Mouse (Mus musculus) heart, postnatal 0 days (tissue): Measurements from ENCODE around the gene Pnpla3. TPM values are rescaled to one million over a fixed set of nuclear protein-coding genes. Genes with fewer than 3 reads are reported as not detected.
A peak's percentile ranks its signal among the peaks of the same experiment; 100 is the strongest.

Experiments
- ATAC-seq: fragments of 200-750 bp; cut with Nextera tagmentation; 2 replicates; pipeline ENCODE4 v1.8.0; 2017; ENCODE audit warnings: low read depth, moderate number of reproducible peaks, moderate library complexity; ENCODE audit not compliant: insufficient read depth
- DNase-seq: peaks from one replicate; pipeline ENCODE4 v3.0.0-alpha.2; 2016; ENCODE audit warnings: low spot score
- H3K27ac ChIP-seq: fragments of 300-500 bp; sonication (generic); 2 replicates; pipeline ENCODE4 v1.5.1; 2014; ENCODE audit warnings: low read depth, mild to moderate bottlenecking
- H3K27me3 ChIP-seq: fragments of 300-500 bp; sonication (generic); 2 replicates; pipeline ENCODE4 v1.6.1; 2014; ENCODE audit warnings: low read length, mixed read lengths; ENCODE audit not compliant: control insufficient read depth, insufficient read depth
- H3K36me3 ChIP-seq: fragments of 300-500 bp; sonication (generic); replicated peaks from 2 replicates; pipeline ENCODE4 v1.6.1; 2014; ENCODE audit warnings: low read length, mixed read lengths; ENCODE audit not compliant: control insufficient read depth, insufficient read depth
- H3K4me1 ChIP-seq: fragments of 300-500 bp; sonication (generic); 2 replicates; pipeline ENCODE4 v1.6.1; 2014; ENCODE audit warnings: antibody characterized with exemption; ENCODE audit not compliant: control insufficient read depth, insufficient read depth
- H3K4me2 ChIP-seq: fragments of 300-500 bp; sonication (generic); 2 replicates; pipeline ENCODE4 v1.6.1; 2014; ENCODE audit warnings: low read depth, mild to moderate bottlenecking, low read length, moderate library complexity
- H3K4me3 ChIP-seq: fragments of 300-500 bp; sonication (generic); 2 replicates; pipeline ENCODE4 v1.5.1; 2014; ENCODE audit warnings: low read depth, low read length
- H3K9ac ChIP-seq: fragments of 300-500 bp; sonication (generic); replicated peaks from 2 replicates; pipeline ENCODE4 v1.6.1; 2014; ENCODE audit warnings: low read depth, low read length, mixed read lengths
- H3K9me3 ChIP-seq: fragments of 300-500 bp; sonication (generic); replicated peaks from 2 replicates; pipeline ENCODE4 v1.6.1; 2016; ENCODE audit warnings: low read length; ENCODE audit not compliant: control insufficient read depth
- CTCF ChIP-seq: IDR thresholded peaks from 2 replicates; pipeline ENCODE4 v1.5.1; 2016; ENCODE audit warnings: antibody characterized with exemption, control low read depth, low read depth
- EP300 ChIP-seq: IDR thresholded peaks from 2 replicates; pipeline ENCODE4 v1.6.1; 2016; ENCODE audit warnings: antibody characterized with exemption, low read depth
- WGBS: fragments of 180-500 bp; shearing (Covaris S2); extraction: QIAGEN DNeasy Blood & Tissue Kit; methylation state at CpG from one replicate; pipeline ENCODE4 v1.1.7; 2014; 5-methylcytosine and 5-hydroxymethylcytosine counted together
- polyA plus RNA-seq: library from polyadenylated mRNA; unstranded; fragments of >200 nt; fragmentation: Nextera tagmentation; extraction: Ambion mirVana; gene quantifications from 2 replicates; pipeline ENCODE4 v1.2.1, GENCODE M21; 2015
- total RNA-seq: library from RNA; depleted of rRNA; stranded (reverse); fragments of >200 nt; gene quantifications from 2 replicates; pipeline ENCODE4 v1.2.3, GENCODE M21; 2014; ENCODE audit warnings: low replicate concordance

Gene Pnpla3
- total and polyA plus RNA-seq, 2 experiments from 2014 or later, result 0.48 TPM; not detected in 1

- H3K4me3 ChIP-seq, result no peak overlapping the region
- no peak overlapping the region; the same call in 1 of the 2 replicates for H3K9ac ChIP-seq
- H3K4me1 ChIP-seq, result peaks cover 22% of the 10 kb centered on the region
- H3K27me3 ChIP-seq, result no peaks in the 10 kb centered on the region
- WGBS, result 39% methylated on average over 23 of the region's 23 CpGs
- peaks cover 19% of the 10 kb centered on the region for H3K36me3 ChIP-seq
- DNase-seq (no peak), ATAC-seq (no peak)
- peak overlapping the region; percentile 75 for H3K27ac ChIP-seq
- no peak overlapping the region for H3K4me2 ChIP-seq
- H3K9me3 ChIP-seq, result no peaks in the 10 kb centered on the region
- no peak for TF ChIP-seq CTCF
- no peak for TF ChIP-seq EP300
Observed at GRCm38 (mm10) chr15:84217969-84218782, 50.5 kb downstream of the Pnpla3 start.

GRCm38 (mm10) chr15:84218783-84219271 is 51.2 kb downstream of the Pnpla3 start:
- H3K4me2 ChIP-seq, result no peak overlapping the region
- 8% methylated on average over 9 of the region's 9 CpGs for WGBS
- H3K27ac ChIP-seq, result peak overlapping the region; percentile 75
- no peaks in the 10 kb centered on the region for H3K27me3 ChIP-seq
- no peak overlapping the region for H3K9ac ChIP-seq
- H3K36me3 ChIP-seq, result peaks cover 19% of the 10 kb centered on the region
- H3K9me3 ChIP-seq, result no peaks in the 10 kb centered on the region
- peak; percentile 57 for ATAC-seq
- H3K4me3 ChIP-seq, result no peak overlapping the region
- H3K4me1 ChIP-seq, result peaks cover 22% of the 10 kb centered on the region
- 0 out of 2 replicates have a peak, but pooled peaks have one; percentile 3 for TF ChIP-seq CTCF
- peak; percentile 54; the same call in 1 of the 2 replicates for TF ChIP-seq EP300
- peak; percentile 68 for DNase-seq

- Histone ChIP-seq H3K4me2 (no peak overlapping the region), H3K4me1 (peaks cover 16% of the 10 kb centered on the region), H3K4me3 (no peak overlapping the region), H3K9ac (no peak overlapping the region), H3K36me3 (no peaks in the 10 kb centered on the region), H3K27ac (no peak overlapping the region), H3K27me3 (no peaks in the 10 kb centered on the region), H3K9me3 (no peaks in the 10 kb centered on the region)
- DNase-seq (no peak), ATAC-seq (no peak)
- no peak for TF ChIP-seq CTCF
- no peak for TF ChIP-seq EP300
- 61% methylated on average over 5 of the region's 5 CpGs for WGBS
Observed at GRCm38 (mm10) chr15:84221539-84221938, 53.9 kb downstream of the Pnpla3 start.

GRCm38 (mm10) chr15:84223423-84223822 is 55.8 kb downstream of the Pnpla3 start:
- TF ChIP-seq CTCF (peak; percentile 47), EP300 (no peak)
- Histone ChIP-seq H3K9me3 (no peaks in the 10 kb centered on the region), H3K4me1 (peaks cover 9% of the 10 kb centered on the region), H3K9ac (no peak overlapping the region), H3K4me2 (no peak overlapping the region), H3K27me3 (no peaks in the 10 kb centered on the region), H3K4me3 (no peak overlapping the region), H3K27ac (no peak overlapping the region), H3K36me3 (no peaks in the 10 kb centered on the region)
- peak; percentile 33; the same call in 1 of the 2 replicates for ATAC-seq
- WGBS, result 37% methylated on average over 6 of the region's 6 CpGs
- peak; percentile 49 for DNase-seq

- Histone ChIP-seq H3K36me3 (no peaks in the 10 kb centered on the region), H3K4me2 (no peak overlapping the region), H3K4me1 (peaks cover 9% of the 10 kb centered on the region; the same call in 1 of the 2 replicates), H3K9ac (no peak overlapping the region), H3K9me3 (no peaks in the 10 kb centered on the region), H3K27me3 (no peaks in the 10 kb centered on the region), H3K27ac (no peak overlapping the region), H3K4me3 (no peak overlapping the region)
- TF ChIP-seq CTCF (peak; percentile 7; the same call in 1 of the 2 replicates), EP300 (no peak)
- ATAC-seq, result no peak
- DNase-seq, result no peak
- WGBS, result 42% methylated on average over 10 of the region's 10 CpGs
Observed at GRCm38 (mm10) chr15:84224779-84225178, 57.1 kb downstream of the Pnpla3 start.
